Mouse (Mus musculus): Measurements from ENCODE around the gene H1f0.

DNA sequence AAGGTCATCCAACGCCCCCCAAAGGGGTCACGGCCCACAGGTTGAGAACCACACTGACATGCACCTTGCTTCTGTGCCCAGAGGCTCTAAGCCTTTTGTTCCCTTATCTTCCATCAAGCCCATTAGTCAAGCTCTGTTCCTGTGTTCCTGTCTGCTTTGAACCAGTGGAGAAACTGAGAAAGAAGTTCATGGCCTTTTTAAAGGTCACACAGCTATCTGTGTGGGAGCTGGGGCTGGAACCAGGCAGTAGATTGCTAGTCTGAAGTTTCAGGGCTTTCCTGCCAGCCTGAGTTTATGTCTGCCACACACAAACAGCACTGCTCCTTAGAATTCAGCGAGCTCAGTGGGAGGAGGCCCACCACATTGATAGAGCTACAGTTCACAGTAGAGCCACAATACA is 25.2 kb upstream of the H1f0 start:
- TF ChIP-seq POLR2A (IDR thresholded peaks at IDR 0.05; ENCODE audit: borderline replicate concordance, low read depth, low read length) (no peak), CTCF (IDR thresholded peaks at IDR 0.05; ENCODE audit: low read depth, low read length) (no peak)
